Mouse (Mus musculus): ENCODE measurements around the gene Eda. TPM values are rescaled to one million over a fixed set of nuclear protein-coding genes. Genes with fewer than 3 reads are reported as not detected.

The Eda gene
- 3.5 and 4.2 TPM in 2 replicates for polyA plus RNA-seq (2015; fragmentation: Nextera tagmentation; extraction: Ambion mirVana)

DNA sequence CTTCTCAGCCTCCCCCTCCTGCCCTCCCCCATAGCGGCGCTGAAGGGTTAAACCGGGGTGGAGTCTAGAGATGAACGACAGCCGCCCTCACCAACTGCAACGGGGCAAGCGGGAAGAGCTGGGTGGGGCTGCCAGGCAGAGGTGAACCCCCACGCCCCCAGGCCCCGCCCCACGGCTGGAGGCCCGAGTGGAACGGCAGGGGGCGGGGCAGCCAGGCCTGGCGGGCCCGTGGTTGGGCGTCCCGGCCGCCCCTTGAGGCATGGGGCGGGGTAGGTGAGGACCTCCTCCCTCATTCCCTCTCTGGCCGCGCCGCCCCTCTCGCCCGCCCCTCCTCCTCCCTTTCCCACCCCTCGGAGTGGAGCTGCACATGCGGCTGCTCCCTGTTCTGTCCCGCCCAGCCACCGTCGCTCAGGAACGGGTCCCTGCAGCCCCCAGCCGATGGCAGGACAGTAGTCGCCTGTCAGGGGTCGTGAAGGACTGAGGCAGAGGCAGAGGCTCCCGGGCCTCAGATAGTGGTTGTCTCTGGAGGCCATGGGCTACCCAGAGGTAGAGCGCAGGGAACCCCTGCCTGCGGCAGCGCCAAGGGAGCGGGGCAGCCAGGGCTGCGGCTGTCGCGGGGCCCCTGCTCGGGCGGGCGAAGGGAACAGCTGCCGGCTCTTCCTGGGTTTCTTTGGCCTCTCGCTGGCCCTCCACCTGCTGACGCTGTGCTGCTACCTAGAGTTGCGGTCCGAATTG is at the start of gene Eda:
Gene Eda (plus strand): TSS at position 357 of the 735 bp plus-strand sequence.

DNA sequence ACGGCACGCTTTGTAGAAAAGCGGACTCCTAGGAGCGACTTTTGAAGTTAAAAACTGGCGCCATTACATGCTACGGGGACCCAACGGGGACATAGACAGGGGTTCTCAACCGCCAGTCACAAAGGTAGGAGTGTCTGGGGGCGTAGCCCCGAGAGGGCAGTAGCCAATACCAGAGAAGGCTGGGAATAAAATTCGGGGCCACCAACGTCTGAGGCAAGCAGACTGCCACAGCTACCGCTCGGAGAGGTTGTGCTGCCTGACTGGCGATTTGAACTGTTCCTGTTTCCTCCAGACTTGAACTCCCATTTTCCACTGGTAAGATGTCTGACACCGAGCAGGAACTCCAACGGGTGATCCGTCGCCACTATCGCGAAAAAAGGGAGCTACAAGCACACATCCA is 453.3 kb downstream of the Eda start, which contains the start of gene Otud6a:
Gene Otud6a (plus strand): TSS at position 321 of the 400 bp plus-strand sequence.

GRCm38 (mm10) chrX:100442617-100443016 is 467.2 kb downstream of the Eda start, which contains the start of gene Awat2:
Awat2 (minus strand) TSS chrX:100442717.

MicroRNAs encoded within 50 kb of the gene (microRNA counts, 519-probe panel; counts per million panel counts)
- microRNA mmu-miR-676 = 3,666 counts per million, percentile 77 among the panel's probes with 10 or more counts

Small RNA genes lying within 50 kb of the gene (microRNA-seq; reads per million reads assigned to microRNA genes)
- gene Mir676 = 1,026 to 1,168 reads per million in 2 experiments

Other genes with a start within 250 kb of the Eda start
- 0.04 and 0.05 TPM in 2 replicates for gene Tmem28, start 154.6 kb upstream of the Eda start, polyA plus RNA-seq (2015; fragmentation: Nextera tagmentation; extraction: Ambion mirVana)

Data from skeletal muscle tissue, postnatal 0 days (tissue).